Mouse (Mus musculus): ENCODE data around the gene Slc7a6os.
A peak's percentile ranks its signal among the peaks of the same experiment; 100 is the strongest.
"Not testable (repeated sequence)": the region's sequence is repeated elsewhere in the genome, so short reads cannot be mapped to it uniquely, and the experiment has no call there.

The Slc7a6os gene

DNA sequence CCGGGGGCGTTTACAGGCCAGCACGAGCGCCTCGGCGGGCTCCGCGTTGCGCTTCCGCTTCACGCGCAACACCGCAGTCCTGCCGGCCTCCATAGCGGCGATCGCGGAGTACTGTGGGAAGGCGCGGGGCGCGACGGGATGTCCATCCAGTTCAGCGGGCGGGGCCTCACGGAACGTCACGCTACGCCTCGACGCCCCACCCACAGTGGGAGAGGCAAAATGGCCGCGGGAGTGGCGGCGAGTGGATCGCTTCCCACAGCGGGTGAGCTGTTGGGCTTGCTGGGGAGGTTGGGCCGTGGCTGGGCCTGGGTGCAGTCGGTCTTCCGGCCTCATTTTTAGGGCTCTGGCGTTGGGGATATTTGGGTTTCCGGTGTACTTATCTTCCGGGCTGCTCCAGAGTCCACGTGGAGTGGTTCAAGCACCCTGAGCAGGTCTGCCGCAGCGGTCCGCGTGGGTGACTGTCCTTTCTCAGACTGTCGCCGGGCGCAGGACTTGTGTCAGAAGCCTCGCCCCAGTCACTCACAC lies at the start of gene Slc7a6os, which contains the start of gene Prmt7:
Gene Slc7a6os (minus strand): TSS at position 115 of the 525 bp plus-strand sequence.
Gene Prmt7 (plus strand): TSS at position 116 of the 525 bp plus-strand sequence.
- DNase-seq (ENCODE audit: low spot score in 2 of 2), result peak; percentile 95

DNA sequence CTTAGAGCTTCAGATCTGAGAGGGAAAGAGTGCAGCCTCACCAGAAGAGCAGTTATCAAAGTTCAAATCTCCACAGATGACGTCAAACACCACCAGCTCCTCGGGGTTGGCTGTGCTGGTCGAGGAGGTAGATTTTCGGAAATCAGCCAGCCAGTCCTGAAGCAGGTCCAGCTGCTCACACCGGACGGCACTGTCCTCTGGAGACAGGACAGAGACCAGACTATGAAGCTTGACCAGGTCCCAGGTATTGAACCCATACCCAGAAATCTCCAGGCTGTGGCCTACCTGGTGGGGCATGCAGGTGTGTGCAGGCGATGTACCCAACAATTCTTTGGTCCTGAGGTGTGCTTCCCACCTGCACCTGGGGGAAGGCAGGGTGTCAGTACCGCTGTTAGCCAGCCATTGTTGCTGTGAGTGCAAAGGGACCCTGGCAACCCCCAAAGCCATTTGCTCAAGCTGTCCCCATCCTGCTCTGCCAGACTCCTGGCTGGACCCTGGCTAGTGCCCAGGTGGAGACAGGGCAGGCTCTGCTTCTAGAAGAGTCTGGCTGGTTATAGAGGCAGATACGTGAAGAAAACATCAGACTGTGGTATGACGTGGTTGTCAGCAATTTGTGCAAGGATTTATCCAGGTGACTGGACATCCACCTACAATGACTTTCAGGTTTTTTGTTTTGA lies 49.0 kb upstream of the Slc7a6os start:
- no peak for DNase-seq (ENCODE audit: low spot score in 2 of 2)

DNA sequence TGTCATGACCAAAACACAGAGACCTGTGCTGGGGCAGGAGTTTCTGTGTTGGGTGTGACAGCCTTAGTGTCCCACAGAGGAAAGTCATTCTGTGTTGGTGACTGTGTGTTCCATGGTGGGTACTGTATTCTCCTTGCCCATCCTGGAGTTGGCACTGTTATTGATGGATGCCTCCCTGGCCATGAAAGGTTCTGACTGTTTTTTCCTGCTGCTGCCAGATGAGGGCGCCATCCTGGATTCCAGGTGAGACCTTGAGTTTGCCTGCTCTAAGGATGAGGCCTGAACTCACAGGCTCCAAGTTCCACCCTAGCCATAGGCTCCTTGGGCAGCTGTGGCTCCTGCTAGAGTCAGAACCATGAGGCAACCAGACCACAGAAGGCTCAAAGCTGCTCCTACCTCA lies 47.4 kb upstream of the Slc7a6os start:
- no peak for DNase-seq (ENCODE audit: low spot score in 2 of 2)

DNA sequence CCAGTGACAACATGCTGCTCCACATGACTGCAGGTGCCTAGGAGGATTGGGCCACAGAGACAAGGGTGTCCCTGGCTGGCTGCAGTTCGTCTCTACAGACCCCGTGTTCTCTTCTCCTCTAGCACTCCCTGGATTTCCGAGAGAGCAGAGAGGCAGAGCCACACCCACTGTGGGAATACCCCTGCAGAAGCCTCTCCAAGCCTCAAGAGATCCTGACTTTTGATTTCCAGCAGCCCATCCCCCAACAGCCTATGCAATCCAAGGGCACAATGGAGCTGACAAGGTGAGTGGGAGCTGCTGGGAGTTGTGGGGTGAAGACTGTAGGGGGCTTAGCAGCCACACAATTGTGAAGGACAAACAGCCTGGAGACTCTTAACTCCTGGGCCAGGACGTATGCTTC lies 39.5 kb upstream of the Slc7a6os start:
- no peak for DNase-seq (ENCODE audit: low spot score in 2 of 2)

DNA sequence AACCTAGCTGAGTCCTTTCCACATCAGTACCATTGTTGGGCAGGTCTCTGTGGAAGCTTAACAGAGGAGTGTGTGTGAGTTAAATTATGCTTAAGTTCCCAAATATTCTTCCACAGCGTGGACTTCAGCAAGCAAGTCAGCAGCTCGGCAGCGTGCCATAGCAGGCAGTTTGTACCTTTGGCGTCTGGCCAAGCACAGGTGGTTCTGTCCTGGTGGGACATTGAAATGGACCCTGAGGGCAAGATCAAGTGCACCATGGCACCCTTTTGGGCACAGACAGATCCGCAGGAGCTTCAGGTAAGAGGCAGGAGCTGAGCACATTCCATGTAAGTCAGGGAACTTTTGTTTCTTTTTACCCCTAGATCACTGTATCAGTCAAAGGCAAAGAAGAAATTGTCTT lies 26.4 kb upstream of the Slc7a6os start:
- no peak for DNase-seq (ENCODE audit: low spot score in 2 of 2)

DNA sequence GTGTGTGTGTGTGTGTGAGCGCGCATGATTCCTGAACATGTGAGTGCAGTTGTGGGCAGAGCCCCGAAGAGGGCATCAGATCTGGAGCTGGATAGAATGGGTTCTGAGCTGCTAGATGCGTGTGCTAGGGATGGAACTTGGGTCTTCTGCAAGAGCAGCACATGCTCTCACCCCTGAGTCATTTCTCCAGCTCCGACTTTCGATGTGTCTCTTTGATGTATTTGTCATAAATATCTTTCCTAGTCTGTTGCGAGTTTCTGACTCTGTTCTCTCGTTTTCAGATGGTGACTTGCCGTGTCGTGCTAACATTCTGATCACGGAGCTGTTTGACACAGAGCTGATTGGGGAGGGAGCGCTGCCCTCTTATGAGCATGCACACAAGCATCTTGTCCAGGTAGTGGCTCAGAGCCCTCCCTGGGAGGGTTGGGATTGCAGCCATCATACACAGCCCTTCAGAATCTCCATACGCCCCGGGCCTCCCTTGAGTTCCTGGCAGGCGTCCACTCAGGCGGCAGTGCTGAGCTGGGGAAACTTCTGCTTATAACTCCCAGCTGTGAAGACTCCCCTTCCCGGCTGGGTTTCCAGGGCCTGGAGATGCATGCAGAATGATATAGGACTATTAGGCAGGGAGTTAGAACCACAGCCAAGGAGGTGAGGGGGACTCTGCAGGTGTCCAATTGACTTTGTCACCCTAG lies 24.0 kb upstream of the Slc7a6os start:
- no peak for DNase-seq (ENCODE audit: low spot score in 2 of 2)

DNA sequence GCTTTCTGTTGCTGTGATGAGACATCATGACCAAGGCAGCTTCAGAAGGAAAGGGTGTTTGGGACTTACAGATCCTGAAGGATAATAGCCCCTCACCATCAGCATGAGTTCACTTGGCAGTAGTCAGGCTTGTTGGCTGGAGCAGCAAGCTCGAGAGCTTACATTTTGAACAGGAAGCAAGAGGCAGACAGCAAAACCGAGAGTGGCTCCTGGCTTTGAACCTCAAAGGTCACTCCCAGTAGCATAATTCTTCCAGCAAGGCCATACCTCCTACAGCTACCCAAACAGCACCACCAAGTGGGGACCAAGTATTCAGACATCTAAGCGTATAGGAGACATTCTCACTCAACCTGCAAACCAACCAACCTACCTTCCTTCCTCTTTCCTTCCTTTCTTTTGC lies 22.0 kb upstream of the Slc7a6os start:
- no peak for DNase-seq (ENCODE audit: low spot score in 2 of 2)

DNA sequence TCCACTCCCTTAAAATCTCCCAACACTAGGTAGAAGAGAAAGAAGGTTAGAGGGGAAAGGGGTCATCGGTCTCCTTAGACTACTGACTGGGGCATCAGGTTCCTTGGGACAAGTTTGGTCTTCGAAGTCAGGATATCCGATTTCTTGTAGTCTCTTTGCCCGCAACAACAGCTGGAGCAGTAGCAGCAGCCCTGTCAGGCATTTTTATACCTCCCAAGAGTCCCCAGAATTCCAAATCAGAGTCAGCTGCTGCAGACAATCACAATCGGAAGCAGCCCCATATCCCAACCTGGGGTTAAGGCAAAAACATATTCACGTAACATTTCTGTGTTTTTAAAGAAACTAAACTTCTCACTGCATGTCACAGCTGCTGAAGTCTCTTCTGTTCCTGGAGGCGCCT lies 20.8 kb upstream of the Slc7a6os start:
- no peak for DNase-seq (ENCODE audit: low spot score in 2 of 2)

DNA sequence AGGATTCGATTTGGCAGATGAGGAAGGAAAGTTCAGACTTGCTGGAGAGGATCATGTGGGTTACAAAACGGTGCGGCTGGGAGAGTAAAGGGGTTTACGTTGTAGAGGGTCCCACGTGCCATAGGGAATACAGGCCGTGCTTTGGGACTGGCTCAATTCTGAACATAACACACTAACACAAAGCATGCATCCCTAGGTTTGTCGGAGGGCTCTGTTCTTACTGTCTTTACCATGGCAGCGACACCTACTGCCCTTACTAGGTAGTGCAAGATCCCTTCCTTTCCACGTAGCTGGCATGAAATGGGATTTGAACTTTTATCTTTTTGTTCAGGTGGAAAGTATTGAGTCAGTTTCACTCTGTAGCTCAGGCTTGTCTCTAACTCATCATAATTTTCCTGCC lies 15.9 kb upstream of the Slc7a6os start:
- DNase-seq (ENCODE audit: low spot score in 2 of 2), result no peak

DNA sequence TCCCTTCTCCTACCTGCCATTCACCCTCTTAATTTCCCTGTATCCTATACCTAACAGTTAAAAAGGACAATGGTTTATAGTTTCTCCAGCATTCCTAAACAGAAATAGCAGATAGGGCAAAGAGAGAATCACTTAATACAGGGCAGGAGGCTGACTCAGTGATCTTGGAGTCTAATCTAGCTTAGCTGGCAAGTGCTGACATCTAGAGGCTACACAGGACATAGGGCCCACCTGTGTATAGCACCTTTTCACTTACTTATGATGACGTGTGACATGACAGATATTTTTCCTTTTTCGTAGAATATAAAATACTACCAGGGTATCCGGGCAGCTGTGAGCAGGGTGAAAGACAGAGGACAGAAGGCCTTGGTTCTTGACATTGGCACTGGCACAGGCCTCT lies 8.9 kb upstream of the Slc7a6os start:
- no peak for DNase-seq (ENCODE audit: low spot score in 2 of 2)

DNA sequence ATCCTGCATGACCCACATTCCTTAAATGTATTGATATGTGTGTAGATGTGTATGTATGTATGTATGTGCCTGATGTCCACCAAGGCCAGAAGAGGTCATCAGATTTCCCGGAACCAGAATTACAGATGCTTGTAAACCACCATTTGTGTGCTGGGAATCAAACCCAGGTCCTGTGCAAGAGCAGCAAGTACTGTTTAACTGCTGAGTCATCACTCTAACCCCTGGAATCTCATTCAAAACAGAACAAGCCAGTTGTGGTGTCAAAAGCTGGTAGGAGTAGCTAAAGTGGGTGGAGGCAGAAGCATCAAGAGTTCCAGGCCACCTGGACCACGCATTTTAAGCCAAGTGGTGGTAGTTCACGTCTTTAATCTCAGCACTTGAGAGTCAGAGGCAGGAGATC lies 3.2 kb upstream of the Slc7a6os start:
- no peak for DNase-seq (ENCODE audit: low spot score in 2 of 2)

DNA sequence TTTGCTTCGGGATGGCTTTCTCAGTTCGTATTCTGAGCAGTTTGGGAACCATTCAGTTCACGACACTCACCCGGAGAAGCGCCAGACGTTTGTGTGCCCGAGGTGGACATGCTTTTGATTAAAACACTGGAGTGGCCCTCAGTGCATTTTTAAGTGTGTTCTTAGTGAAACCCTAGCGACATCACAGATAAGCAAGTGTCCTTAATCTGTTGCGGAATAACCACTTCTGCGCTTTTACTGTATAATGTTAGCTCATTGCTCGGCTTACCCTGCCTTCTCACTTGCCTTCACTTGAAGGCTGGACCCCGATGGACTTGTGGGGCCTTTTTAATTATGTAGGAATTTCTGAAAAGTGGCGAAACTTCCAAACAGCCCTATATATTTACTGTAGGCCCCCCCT lies 686 bp upstream of the Slc7a6os start:
- DNase-seq (ENCODE audit: low spot score in 2 of 2), result no peak

DNA sequence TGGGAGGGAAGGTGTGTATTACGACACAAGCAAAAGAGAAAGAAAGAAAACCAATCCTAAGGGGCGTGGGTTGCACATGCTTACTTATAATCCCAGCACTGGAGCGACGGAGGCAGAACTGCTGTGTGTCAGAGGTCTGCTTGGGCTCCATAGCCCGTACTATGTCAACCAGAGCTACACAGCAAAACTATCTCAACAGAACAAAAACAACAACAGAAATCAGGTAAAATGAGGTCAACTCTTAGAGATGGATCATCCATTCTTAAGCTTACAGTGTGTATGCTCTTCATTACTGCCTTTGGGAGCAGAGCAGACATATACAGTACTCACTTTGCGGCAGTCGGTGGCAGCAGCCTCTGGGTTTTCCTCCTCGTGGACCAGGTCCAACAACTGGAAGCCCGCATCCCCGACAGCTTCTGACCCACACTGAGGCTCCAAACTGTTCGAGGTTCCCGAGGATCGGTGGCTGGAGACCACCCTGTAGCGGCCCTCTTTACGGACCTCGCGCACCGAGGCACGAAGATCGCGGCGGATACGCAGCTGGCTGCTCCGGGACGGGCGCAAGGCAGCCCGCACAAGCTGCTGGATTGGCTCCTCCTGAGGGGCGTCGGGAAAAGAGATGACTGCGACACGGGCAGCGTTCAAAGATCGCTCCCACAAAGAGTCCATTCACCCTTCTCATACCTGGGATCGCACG lies 552 bp downstream of the Slc7a6os start:
- DNase-seq (ENCODE audit: low spot score in 2 of 2), result peak in 1 of 2 experiments; percentile 41

DNA sequence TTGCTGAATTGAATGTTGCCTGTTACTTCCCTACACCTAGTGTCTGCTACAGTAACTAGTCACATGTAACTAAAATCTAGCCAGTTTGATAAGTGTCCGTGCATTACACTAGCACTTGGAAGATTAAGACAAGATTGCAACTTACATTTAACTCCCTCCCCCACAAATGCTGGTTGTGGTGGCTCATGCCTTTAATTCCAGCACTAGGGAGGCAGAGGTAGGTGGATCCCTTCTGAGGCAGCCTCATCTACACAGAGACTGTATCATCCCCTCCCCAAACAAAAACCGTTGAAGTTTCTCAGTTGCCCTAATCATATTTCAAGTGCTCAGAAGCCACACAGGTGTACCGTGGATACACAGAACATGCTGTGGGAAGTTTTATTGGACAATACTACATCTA lies 11.1 kb downstream of the Slc7a6os start:
- DNase-seq (ENCODE audit: low spot score in 2 of 2), result not testable (repeated sequence)

DNA sequence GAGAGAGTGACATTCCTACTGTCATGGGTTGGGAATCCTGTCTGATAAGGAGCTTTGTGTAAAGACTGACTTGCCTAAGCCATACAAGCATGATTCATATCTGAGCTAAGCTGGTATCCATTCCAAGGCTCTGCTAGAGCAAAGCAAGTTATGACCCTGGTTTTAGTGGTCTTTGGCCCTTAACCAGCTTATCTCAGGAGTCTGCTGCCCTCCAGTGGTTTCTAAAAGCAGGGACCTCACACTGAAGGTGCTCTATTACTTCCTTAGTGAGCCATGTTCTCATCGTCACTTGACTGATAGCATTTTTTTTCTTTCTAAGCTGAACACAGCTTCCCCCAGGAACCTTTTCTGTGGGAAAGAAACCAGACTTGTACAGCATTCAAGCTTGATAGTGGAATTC lies 12.0 kb downstream of the Slc7a6os start:
- DNase-seq (ENCODE audit: low spot score in 2 of 2), result no peak

DNA sequence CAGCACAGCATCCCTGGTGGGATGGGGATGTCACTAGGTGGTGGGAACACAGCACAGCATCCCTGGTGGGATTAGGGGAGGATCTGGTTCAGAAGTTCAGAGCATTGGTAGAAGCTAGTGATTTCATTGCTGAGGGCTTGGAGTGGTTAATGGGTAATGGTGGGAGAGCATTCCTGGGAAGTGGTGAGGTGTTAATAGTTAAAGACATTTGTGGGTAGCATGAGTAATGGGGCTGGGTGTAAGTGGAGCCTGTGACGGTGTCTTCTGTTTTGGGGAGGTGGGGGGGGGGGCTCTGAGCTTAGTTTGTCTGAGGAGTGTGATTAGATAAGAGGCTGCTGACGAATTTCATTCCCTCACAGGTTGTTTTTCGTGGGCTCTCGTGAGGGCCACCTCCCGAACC lies 16.7 kb downstream of the Slc7a6os start:
- no peak for DNase-seq (ENCODE audit: low spot score in 2 of 2)

DNA sequence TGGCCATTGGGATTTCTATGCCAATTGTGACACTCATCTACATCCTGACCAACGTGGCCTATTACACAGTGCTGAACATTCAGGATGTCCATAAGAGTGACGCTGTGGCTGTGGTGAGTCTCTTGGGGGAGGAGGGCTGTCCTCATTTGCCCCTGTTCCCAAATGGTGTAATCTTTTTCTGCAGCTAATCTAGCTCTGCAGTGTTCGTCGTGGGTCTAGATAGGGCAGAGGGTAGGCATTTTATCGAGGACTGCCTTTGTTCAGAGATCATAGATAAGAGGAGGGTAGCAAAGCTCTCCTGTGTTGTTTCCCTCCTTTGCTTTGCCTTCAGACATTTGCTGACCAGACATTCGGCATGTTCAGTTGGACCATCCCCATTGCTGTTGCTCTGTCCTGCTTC lies 17.6 kb downstream of the Slc7a6os start:
- DNase-seq (ENCODE audit: low spot score in 2 of 2), result no peak

DNA sequence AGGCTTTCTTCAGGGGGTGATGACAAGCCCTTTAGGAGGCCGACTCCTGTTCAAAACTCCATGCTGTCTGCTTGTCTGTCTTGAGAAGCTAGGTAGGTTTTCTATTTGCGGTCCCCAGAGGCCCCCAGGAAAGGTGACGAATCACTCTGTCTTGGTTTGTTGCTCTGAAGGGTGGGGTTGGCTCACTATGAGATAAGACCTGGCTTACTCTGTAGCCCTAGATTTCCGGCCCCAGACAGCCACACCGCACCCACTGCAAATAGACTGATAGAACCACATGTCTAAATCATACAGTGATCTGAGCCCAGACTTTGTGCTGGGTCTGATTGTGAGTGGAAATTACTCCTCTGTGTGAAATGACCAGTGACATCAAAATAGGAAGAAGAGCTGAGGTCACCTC lies 19.1 kb downstream of the Slc7a6os start:
- no peak for DNase-seq (ENCODE audit: low spot score in 2 of 2)

DNA sequence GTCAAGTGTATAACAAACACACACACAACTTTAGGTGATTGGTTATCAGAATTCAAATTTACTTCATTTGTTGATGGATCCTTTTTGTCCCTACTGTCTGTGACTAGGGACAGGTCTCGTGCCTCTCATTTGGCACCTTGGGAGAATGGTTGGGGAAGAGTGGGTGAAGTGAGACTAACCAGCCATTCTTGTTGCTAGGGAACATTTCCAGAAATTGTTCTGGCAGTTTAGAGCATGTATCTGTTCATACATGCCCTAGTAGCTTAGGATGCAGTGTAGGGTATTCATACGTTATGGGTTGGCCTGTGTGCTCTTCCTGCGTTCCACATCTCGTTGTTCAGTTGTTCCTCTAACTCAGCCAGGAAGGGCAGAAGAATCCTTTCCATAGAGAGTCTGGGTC lies 21.6 kb downstream of the Slc7a6os start:
- DNase-seq (ENCODE audit: low spot score in 2 of 2), result no peak

DNA sequence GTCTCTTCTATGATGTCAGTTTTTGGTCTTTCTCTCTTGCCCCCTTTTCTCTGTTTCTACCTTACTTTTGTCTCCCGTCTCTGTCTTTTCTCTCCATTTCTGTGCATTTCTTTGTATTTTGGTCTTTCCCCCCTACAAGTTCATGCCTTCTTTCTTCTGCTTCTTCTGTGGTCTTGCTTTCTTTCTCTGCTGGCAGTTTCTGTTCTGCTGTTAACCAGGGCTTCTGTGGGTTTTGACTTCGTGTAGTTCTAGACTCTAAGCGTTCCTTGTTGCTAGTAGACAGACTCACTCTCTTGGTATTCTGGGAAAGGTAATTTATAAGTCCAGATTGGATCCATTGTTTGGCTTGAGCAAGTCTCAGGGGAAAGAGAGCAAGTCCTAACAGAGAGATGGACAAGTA lies 24.3 kb downstream of the Slc7a6os start:
- no peak for DNase-seq (ENCODE audit: low spot score in 2 of 2)

DNA sequence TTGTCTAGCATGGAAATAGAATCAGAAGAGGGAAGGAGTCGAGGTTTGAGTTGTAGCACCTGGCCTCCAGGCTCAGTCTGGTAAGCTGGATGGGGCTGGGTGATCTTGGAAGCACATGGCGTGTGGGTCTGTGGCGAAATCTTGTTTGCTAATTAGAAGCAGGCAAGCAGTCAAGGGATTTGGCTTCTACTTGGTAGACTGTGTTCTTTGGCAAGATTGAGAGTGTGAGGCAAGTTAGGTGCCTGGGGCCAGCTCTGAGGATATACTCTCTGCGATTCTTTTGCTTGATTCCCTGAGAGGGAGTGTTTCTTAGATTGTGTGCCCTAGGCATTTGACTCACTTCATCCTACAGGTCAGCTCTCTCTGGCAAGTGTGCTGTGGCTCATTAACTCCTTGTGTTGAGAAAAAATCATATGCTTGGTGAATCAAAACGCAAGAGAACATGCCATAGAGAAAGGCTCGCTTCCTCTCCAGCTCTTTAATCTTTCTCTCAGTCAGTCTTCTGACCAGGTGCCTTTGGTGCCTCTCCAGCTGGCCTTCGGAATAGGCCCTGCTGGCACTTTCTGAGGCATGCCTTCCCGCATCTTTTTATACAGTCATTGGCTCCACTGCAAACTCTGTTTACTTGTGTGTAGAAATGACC lies 25.0 kb downstream of the Slc7a6os start:
- no peak for DNase-seq (ENCODE audit: low spot score in 2 of 2)

DNA sequence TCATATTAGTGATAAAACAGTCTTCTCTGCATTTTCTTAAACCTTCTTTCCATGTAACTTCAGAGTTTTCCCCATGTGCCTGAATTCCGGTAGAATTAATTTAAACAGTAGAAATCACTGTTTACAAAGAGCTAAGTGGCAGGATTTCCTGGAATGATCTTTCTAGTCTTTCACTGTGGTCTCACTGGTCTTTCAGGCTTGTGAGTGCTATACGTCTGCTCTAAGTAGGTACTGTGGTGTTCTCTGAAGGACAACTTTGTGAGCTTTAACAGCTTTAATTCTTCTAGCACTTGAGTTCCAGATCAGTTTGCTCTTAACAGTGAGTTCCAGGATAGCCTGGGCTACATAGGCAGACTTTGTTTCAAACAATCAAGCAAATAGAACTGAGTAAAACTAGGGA lies 32.3 kb downstream of the Slc7a6os start:
- DNase-seq (ENCODE audit: low spot score in 2 of 2), result no peak
